Mouse (Mus musculus) olfactory bulb, adult 2 months (tissue): ENCODE results near the gene Cd44.

Experiments
- CTCF ChIP-seq: fragments of 200-500 bp; IDR thresholded peaks from 2 replicates; pipeline ENCODE4 v1.5.1; 2012; ENCODE audit warnings: low read depth, mild to moderate bottlenecking, low read length, moderate library complexity; ENCODE audit not compliant: insufficient read depth
- POLR2A ChIP-seq: fragments of 200-500 bp; IDR thresholded peaks from 2 replicates; pipeline ENCODE4 v1.6.1; 2012; ENCODE audit warnings: mild to moderate bottlenecking, low read depth, low read length, moderate library complexity; ENCODE audit not compliant: insufficient read depth

DNA sequence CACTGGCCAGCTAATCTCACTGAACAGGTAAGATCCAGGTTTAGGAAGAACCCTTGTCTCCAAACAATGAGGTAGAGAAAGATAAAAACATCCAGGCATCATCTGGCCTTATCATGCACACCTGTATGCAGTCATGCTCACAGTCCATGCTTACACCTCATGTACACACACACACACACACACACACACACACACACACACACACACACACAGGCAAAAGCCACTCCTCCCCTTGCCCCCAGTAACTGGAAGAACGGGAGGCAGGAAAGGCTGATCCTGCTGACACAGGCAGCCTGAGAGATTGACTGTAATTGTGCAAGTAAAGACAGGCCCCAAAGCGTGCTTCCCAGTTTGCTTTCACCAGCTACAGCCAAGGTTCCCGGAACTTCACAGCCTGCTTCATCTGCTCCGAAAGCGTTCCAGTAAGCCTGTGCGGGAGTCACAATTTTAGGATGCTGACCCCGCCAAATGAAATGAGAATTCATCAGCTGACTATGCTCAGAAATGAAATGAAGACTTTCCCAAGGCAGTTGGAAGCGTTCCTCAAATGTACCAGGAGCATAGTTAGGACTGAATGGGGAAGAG, 19.4 kb downstream of the Cd44 start:
- TF ChIP-seq CTCF (no peak), POLR2A (no peak)
